Mouse (Mus musculus): Measurements from ENCODE around the gene Pigk. TPM values are rescaled to one million over a fixed set of nuclear protein-coding genes. Genes with fewer than 3 reads are reported as not detected.

The Pigk gene
- polyA plus RNA-seq, 1 experiment from 2014 or later = 55.8 TPM

DNA sequence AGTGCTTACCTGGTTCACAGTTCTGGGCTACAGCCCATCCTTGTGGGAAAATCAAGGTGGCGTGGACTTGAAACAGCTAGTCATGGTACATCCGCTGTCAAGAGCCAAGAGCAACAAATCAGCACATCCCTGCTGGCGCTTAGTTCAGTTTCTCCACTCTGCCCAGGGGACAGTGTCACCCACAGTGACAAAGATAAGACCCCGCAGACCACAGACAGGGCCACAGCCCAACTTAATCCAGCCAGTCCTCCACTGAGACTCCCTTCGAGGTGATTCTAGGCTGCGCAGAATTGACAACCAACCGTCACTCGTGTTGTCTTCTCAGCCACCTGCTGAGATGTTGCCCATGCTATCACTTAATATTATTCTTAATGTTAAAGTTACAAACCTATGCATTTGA lies 211.5 kb downstream of the Pigk start:
- WGBS = 93% methylated on average over 8 of the region's 8 CpGs

DNA sequence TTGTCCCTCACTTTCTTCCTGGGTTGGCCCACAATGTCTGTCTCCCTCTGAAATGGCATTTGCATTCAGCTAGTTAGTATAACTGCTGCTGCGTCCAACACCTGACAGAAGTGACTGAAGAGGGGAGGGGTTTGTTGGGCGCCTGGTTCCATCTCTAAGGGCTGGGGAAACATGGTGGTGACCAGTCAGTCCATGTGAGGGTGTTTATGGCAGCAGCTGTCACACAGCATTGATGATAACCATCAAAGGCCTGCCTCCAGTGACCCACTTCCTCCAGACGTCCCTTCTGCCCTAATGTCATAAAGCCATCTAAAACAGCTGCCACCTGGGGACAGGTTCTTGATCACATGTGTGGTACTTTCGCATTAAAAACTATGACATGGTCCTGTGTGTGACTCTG lies 212.3 kb downstream of the Pigk start:
- ATAC-seq (ENCODE audit: low FRiP score) = no peak
- Histone ChIP-seq H3K9me3 (ENCODE audit: control insufficient read depth, low read length) (no peaks in the 10 kb centered on the region), H3K4me3 (replicated peaks; ENCODE audit: low read length) (no peak overlapping the region), H3K4me1 (replicated peaks; ENCODE audit: control insufficient read depth, insufficient read depth, low read length) (0 out of 2 replicates have a peak, but pooled peaks cover 7% of the 10 kb centered on the region), H3K4me2 (replicated peaks) (no peak overlapping the region), H3K9ac (no peak overlapping the region), H3K27me3 (ENCODE audit: control insufficient read depth, insufficient read depth, low read length) (no peaks in the 10 kb centered on the region), H3K27ac (no peak overlapping the region), H3K36me3 (replicated peaks; ENCODE audit: control insufficient read depth, insufficient read depth) (no peaks in the 10 kb centered on the region)
- 68% methylated on average over 4 of the region's 4 CpGs for WGBS
- DNase-seq (ENCODE audit: low spot score) = no peak

More for the DNA sequence above, 211.5 kb downstream of the Pigk start:
- H3K27ac ChIP-seq = no peak overlapping the region
- no peaks in the 10 kb centered on the region for H3K9me3 ChIP-seq (ENCODE audit: control insufficient read depth, low read length)
- no peak overlapping the region for H3K4me2 ChIP-seq (replicated peaks)
- H3K4me1 ChIP-seq (replicated peaks; ENCODE audit: control insufficient read depth, insufficient read depth, low read length) = 0 out of 2 replicates have a peak, but pooled peaks cover 7% of the 10 kb centered on the region
- no peaks in the 10 kb centered on the region for H3K27me3 ChIP-seq (ENCODE audit: control insufficient read depth, insufficient read depth, low read length)
- no peak overlapping the region for H3K9ac ChIP-seq
- DNase-seq (ENCODE audit: low spot score) (no peak), ATAC-seq (ENCODE audit: low FRiP score) (no peak)
- H3K4me3 ChIP-seq (replicated peaks; ENCODE audit: low read length) = no peak overlapping the region
- no peaks in the 10 kb centered on the region for H3K36me3 ChIP-seq (replicated peaks; ENCODE audit: control insufficient read depth, insufficient read depth)

GRCm38 (mm10) chr3:152928287-152928975 lies 214.5 kb downstream of the Pigk start:
- 60% methylated on average over 13 of the region's 13 CpGs for WGBS
- ATAC-seq (ENCODE audit: low FRiP score) = no peak
- Histone ChIP-seq H3K4me2 (replicated peaks) (no peak overlapping the region), H3K4me1 (replicated peaks; ENCODE audit: control insufficient read depth, insufficient read depth, low read length) (0 out of 2 replicates have a peak, but pooled peaks cover 7% of the 10 kb centered on the region), H3K27me3 (ENCODE audit: control insufficient read depth, insufficient read depth, low read length) (no peaks in the 10 kb centered on the region), H3K36me3 (replicated peaks; ENCODE audit: control insufficient read depth, insufficient read depth) (no peaks in the 10 kb centered on the region), H3K9ac (no peak overlapping the region), H3K4me3 (replicated peaks; ENCODE audit: low read length) (no peak overlapping the region), H3K27ac (no peak overlapping the region), H3K9me3 (ENCODE audit: control insufficient read depth, low read length) (no peaks in the 10 kb centered on the region)
- DNase-seq (ENCODE audit: low spot score) = no peak

DNA sequence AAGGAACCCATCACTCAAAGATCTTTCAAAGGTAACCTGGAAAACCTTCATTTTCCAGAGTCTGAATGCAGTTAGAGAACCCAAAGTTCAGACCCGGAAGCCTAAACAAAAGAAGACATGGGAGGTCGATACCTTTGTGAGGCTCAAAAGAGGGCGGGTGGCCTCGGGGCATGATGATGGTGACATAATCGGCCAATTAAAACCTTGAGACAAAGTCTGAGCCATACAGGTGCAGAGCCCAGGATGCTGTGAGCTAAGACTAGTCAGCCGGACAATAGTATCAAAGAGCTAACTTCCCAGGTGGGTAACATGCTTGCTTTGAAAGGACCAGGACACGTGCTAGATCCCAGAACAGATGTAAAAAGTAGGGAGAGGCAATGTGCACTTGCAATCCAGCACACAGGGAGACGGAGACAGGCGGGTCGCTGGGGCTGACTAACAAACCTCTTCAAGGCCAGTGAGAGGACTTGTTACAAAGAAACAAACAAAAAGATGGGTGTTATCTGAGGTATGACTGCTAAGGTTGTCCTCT lies 215.4 kb downstream of the Pigk start:
- H3K27me3 ChIP-seq (ENCODE audit: control insufficient read depth, insufficient read depth, low read length) = no peaks in the 10 kb centered on the region
- no peak overlapping the region for H3K4me2 ChIP-seq (replicated peaks)
- H3K36me3 ChIP-seq (replicated peaks; ENCODE audit: control insufficient read depth, insufficient read depth) = no peaks in the 10 kb centered on the region
- H3K9me3 ChIP-seq (ENCODE audit: control insufficient read depth, low read length) = no peaks in the 10 kb centered on the region
- H3K4me1 ChIP-seq (replicated peaks; ENCODE audit: control insufficient read depth, insufficient read depth, low read length) = 0 out of 2 replicates have a peak, but pooled peaks cover 7% of the 10 kb centered on the region
- H3K27ac ChIP-seq = no peak overlapping the region
- WGBS = 80% methylated on average over 10 of the region's 10 CpGs
- no peak overlapping the region for H3K4me3 ChIP-seq (replicated peaks; ENCODE audit: low read length)
- ATAC-seq (ENCODE audit: low FRiP score) (no peak), DNase-seq (ENCODE audit: low spot score) (no peak)
- no peak overlapping the region for H3K9ac ChIP-seq

GRCm38 (mm10) chr3:152929788-152930281 lies 215.9 kb downstream of the Pigk start:
- no peak for DNase-seq (ENCODE audit: low spot score)
- H3K4me2 ChIP-seq (replicated peaks) = no peak overlapping the region
- no peak overlapping the region for H3K9ac ChIP-seq
- no peak overlapping the region for H3K4me3 ChIP-seq (replicated peaks; ENCODE audit: low read length)
- H3K27ac ChIP-seq = no peak overlapping the region
- H3K27me3 ChIP-seq (ENCODE audit: control insufficient read depth, insufficient read depth, low read length) = no peaks in the 10 kb centered on the region
- H3K36me3 ChIP-seq (replicated peaks; ENCODE audit: control insufficient read depth, insufficient read depth) = no peaks in the 10 kb centered on the region
- 0 out of 2 replicates have a peak, but pooled peaks cover 7% of the 10 kb centered on the region for H3K4me1 ChIP-seq (replicated peaks; ENCODE audit: control insufficient read depth, insufficient read depth, low read length)
- WGBS = 82% methylated on average over 7 of the region's 7 CpGs
- no peak for ATAC-seq (ENCODE audit: low FRiP score)
- no peaks in the 10 kb centered on the region for H3K9me3 ChIP-seq (ENCODE audit: control insufficient read depth, low read length)

DNA sequence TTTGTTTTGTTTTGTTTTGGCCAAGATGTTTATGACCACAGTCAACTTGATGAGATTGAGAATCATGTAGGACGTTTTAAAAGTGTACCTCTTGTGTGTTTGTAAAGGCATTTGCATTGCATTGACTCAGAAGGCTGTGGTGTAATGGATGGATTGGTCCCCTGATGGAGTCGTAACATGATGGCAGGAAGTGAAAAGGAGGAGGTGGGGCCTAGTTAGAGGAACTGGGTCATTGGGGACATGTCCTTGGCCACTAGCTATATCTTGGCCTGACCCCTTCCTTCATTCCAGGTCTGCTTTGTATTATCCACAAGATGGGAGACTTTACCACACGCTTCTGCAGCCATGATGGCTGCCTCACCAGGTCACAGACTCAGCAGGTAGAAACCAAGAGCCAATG lies 217.5 kb downstream of the Pigk start:
- no peak for DNase-seq (ENCODE audit: low spot score)
- WGBS = 86% methylated on average over 3 of the region's 3 CpGs

DNA sequence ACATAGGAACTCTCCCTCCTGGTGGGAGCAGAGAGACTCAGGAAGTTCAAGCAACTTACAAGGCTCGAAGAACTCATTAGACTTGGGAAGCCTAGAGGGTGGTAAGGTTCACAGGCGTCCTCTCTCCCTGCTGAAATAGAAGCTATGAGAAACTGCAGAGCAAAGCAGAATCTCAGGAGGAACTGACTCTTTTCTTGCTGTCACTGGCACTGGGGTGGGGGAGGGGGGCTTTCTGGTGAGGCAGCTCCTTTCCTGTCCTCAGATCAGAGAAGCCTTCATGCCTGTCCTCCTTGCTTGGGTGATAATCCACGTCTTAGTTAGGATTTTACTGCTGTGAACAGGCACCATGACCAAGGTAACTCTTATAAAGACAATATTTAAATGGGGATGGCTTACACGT lies 218.2 kb downstream of the Pigk start:
- H3K36me3 ChIP-seq (replicated peaks; ENCODE audit: control insufficient read depth, insufficient read depth) = no peaks in the 10 kb centered on the region
- no peak overlapping the region for H3K27ac ChIP-seq
- ATAC-seq (ENCODE audit: low FRiP score) = no peak
- H3K4me1 ChIP-seq (replicated peaks; ENCODE audit: control insufficient read depth, insufficient read depth, low read length) = 0 out of 2 replicates have a peak, but pooled peaks cover 7% of the 10 kb centered on the region
- H3K4me2 ChIP-seq (replicated peaks) = no peak overlapping the region
- DNase-seq (ENCODE audit: low spot score) = no peak
- no peaks in the 10 kb centered on the region for H3K27me3 ChIP-seq (ENCODE audit: control insufficient read depth, insufficient read depth, low read length)
- H3K9ac ChIP-seq = no peak overlapping the region
- H3K4me3 ChIP-seq (replicated peaks; ENCODE audit: low read length) = no peak overlapping the region
- H3K9me3 ChIP-seq (ENCODE audit: control insufficient read depth, low read length) = no peaks in the 10 kb centered on the region
- 74% methylated on average over 4 of the region's 4 CpGs for WGBS

More for the DNA sequence above, 217.5 kb downstream of the Pigk start:
- no peak overlapping the region for H3K9ac ChIP-seq
- no peak overlapping the region for H3K27ac ChIP-seq
- H3K9me3 ChIP-seq (ENCODE audit: control insufficient read depth, low read length) = no peaks in the 10 kb centered on the region
- H3K4me1 ChIP-seq (replicated peaks; ENCODE audit: control insufficient read depth, insufficient read depth, low read length) = 0 out of 2 replicates have a peak, but pooled peaks cover 7% of the 10 kb centered on the region
- no peak overlapping the region for H3K4me2 ChIP-seq (replicated peaks)
- no peaks in the 10 kb centered on the region for H3K27me3 ChIP-seq (ENCODE audit: control insufficient read depth, insufficient read depth, low read length)
- no peak overlapping the region for H3K4me3 ChIP-seq (replicated peaks; ENCODE audit: low read length)
- ATAC-seq (ENCODE audit: low FRiP score) = no peak
- no peaks in the 10 kb centered on the region for H3K36me3 ChIP-seq (replicated peaks; ENCODE audit: control insufficient read depth, insufficient read depth)

GRCm38 (mm10) chr3:152932544-152932943 lies 218.6 kb downstream of the Pigk start:
- Histone ChIP-seq H3K4me3 (replicated peaks; ENCODE audit: low read length) (no peak overlapping the region), H3K27ac (no peak overlapping the region), H3K9ac (no peak overlapping the region), H3K4me1 (replicated peaks; ENCODE audit: control insufficient read depth, insufficient read depth, low read length) (0 out of 2 replicates have a peak, but pooled peaks cover 7% of the 10 kb centered on the region), H3K4me2 (replicated peaks) (no peak overlapping the region), H3K36me3 (replicated peaks; ENCODE audit: control insufficient read depth, insufficient read depth) (no peaks in the 10 kb centered on the region), H3K9me3 (ENCODE audit: control insufficient read depth, low read length) (no peaks in the 10 kb centered on the region), H3K27me3 (ENCODE audit: control insufficient read depth, insufficient read depth, low read length) (no peaks in the 10 kb centered on the region)
- DNase-seq (ENCODE audit: low spot score) (no peak), ATAC-seq (ENCODE audit: low FRiP score) (no peak)
- WGBS = 94% methylated on average over 2 of the region's 2 CpGs

- no peaks in the 10 kb centered on the region for H3K27me3 ChIP-seq (ENCODE audit: control insufficient read depth, insufficient read depth, low read length)
- H3K9ac ChIP-seq = no peak overlapping the region
- H3K4me3 ChIP-seq (replicated peaks; ENCODE audit: low read length) = no peak overlapping the region
- ATAC-seq (ENCODE audit: low FRiP score) (no peak), DNase-seq (ENCODE audit: low spot score) (no peak)
- 92% methylated on average over 3 of the region's 3 CpGs for WGBS
- no peaks in the 10 kb centered on the region for H3K9me3 ChIP-seq (ENCODE audit: control insufficient read depth, low read length)
- 0 out of 2 replicates have a peak, but pooled peaks cover 6% of the 10 kb centered on the region for H3K4me1 ChIP-seq (replicated peaks; ENCODE audit: control insufficient read depth, insufficient read depth, low read length)
- H3K36me3 ChIP-seq (replicated peaks; ENCODE audit: control insufficient read depth, insufficient read depth) = no peaks in the 10 kb centered on the region
- H3K4me2 ChIP-seq (replicated peaks) = no peak overlapping the region
- no peak overlapping the region for H3K27ac ChIP-seq
Measured at GRCm38 (mm10) chr3:152933737-152934136, 219.8 kb downstream of the Pigk start.

Data from hindbrain, embryonic 14.5 days (tissue).